Mouse (Mus musculus) heart, embryonic 13.5 days (tissue): ENCODE results near the gene Gpatch8. TPM values are rescaled to one million over a fixed set of nuclear protein-coding genes. Genes with fewer than 3 reads are reported as not detected.
A peak's percentile ranks its signal among the peaks of the same experiment; 100 is the strongest.

ENCODE experiments used
- ATAC-seq: fragments of 200-750 bp; cut with Nextera tagmentation; 2 replicates; pipeline ENCODE4 v1.8.0; 2017; ENCODE audit warnings: moderate TSS enrichment; ENCODE audit not compliant: insufficient number of reproducible peaks, low FRiP score, low TSS enrichment; ENCODE audit errors: extremely low read depth
- H3K27ac ChIP-seq: fragments of 300-500 bp; sonication (generic); replicated peaks from 2 replicates; pipeline ENCODE4 v1.5.1; 2015; ENCODE audit warnings: moderate library complexity, mild to moderate bottlenecking, inconsistent platforms
- H3K27me3 ChIP-seq: fragments of 300-500 bp; sonication (generic); replicated peaks from 2 replicates; pipeline ENCODE4 v1.6.1; 2015; ENCODE audit warnings: mild to moderate bottlenecking, inconsistent platforms
- H3K36me3 ChIP-seq: fragments of 300-500 bp; sonication (generic); 2 replicates; pipeline ENCODE4 v1.6.1; 2015; ENCODE audit warnings: mild to moderate bottlenecking, inconsistent platforms
- H3K4me1 ChIP-seq: fragments of 300-500 bp; sonication (generic); 2 replicates; pipeline ENCODE4 v1.6.1; 2015; ENCODE audit warnings: inconsistent platforms
- H3K4me2 ChIP-seq: fragments of 300-500 bp; sonication (generic); 2 replicates; pipeline ENCODE4 v1.6.1; 2015; ENCODE audit warnings: inconsistent platforms, mild to moderate bottlenecking, moderate library complexity
- H3K4me3 ChIP-seq: fragments of 300-500 bp; sonication (generic); 2 replicates; pipeline ENCODE4 v1.5.1; 2015; ENCODE audit warnings: moderate library complexity, mild to moderate bottlenecking, inconsistent platforms
- H3K9ac ChIP-seq: fragments of 300-500 bp; sonication (generic); 2 replicates; pipeline ENCODE4 v1.6.1; 2015; ENCODE audit warnings: inconsistent platforms, mild to moderate bottlenecking, moderate library complexity
- H3K9me3 ChIP-seq: fragments of 300-500 bp; sonication (generic); 2 replicates; pipeline ENCODE4 v1.6.1; 2016; ENCODE audit warnings: inconsistent platforms
- WGBS: fragments of 180-500 bp; shearing (Covaris S2); methylation state at CpG from one replicate; pipeline ENCODE4 v1.1.7; 2015; ENCODE audit warnings: mixed read lengths; 5-methylcytosine and 5-hydroxymethylcytosine counted together
- polyA plus RNA-seq: library from polyadenylated mRNA; unstranded; fragments of >200 nt; fragmentation: Nextera tagmentation; extraction: Ambion mirVana; gene quantifications from 2 replicates; pipeline ENCODE4 v1.2.1, GENCODE M21; 2015

Gene Gpatch8
- polyA plus RNA-seq, 1 experiment from 2014 or later = 36.1 TPM

- peak overlapping the region; percentile 85 for H3K4me2 ChIP-seq
- H3K4me3 ChIP-seq = peak overlapping the region; percentile 55
- H3K9ac ChIP-seq = peak overlapping the region; percentile 79
- H3K4me1 ChIP-seq = peaks cover 55% of the 10 kb centered on the region
- H3K27ac ChIP-seq = peak overlapping the region; percentile 69
- ATAC-seq = peak; percentile 94
- H3K9me3 ChIP-seq = no peaks in the 10 kb centered on the region
- H3K36me3 ChIP-seq = no peaks in the 10 kb centered on the region
- under 1% methylated on average over 37 of the region's 37 CpGs for WGBS
- peaks cover 20% of the 10 kb centered on the region for H3K27me3 ChIP-seq
Observed at GRCm38 (mm10) chr11:102467041-102467631, 89.1 kb downstream of the Gpatch8 start.

DNA sequence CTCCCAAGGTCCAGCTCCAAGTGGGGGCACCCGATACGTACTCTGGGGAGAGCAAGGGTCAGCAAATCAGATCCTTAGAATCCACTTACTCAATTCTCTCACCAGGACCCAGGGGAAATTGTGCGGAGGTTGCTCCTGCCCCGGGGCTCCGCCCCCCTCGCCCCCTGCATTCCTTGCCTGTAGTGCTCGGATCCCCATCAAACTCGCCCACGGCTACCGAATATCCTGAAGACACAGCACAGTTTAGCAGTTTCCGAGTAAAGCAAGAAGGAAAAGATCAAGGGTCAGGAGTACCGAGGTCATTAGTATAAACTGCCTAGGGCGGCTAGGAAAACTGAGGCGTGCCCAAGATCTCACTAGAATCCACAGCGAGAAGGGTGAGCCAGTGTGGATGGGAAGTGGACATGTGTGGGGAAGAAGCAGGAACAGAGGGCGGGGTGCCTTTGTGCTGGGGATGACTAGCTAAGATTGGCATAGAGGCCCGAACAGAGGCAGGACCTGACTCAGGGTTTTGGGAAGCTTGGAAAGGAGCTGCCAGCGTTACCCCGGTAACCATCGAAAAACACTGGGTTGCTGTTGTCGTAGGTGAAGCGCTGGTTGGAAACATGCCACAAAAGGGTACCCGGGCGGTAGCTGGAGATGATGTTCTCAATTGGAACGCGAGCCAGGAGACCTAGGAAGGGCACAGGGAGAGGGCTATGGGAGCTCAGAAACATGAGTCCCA, 90.3 kb downstream of the Gpatch8 start:
- no peak for ATAC-seq
- H3K9ac ChIP-seq = peak overlapping the region; percentile 58; the same call in 1 of the 2 replicates
- 23% methylated on average over 26 of the region's 26 CpGs for WGBS
- H3K4me1 ChIP-seq = peaks cover 50% of the 10 kb centered on the region
- H3K9me3 ChIP-seq = no peaks in the 10 kb centered on the region
- peak overlapping the region; percentile 85 for H3K4me2 ChIP-seq
- H3K36me3 ChIP-seq = no peaks in the 10 kb centered on the region
- H3K27me3 ChIP-seq = peaks cover 20% of the 10 kb centered on the region
- H3K4me3 ChIP-seq = peak overlapping the region; percentile 6; the same call in 1 of the 2 replicates
- H3K27ac ChIP-seq = peak overlapping the region; percentile 69; the same call in 1 of the 2 replicates

- Histone ChIP-seq H3K9ac (no peak overlapping the region), H3K27me3 (peaks cover 28% of the 10 kb centered on the region), H3K4me2 (no peak overlapping the region), H3K9me3 (no peaks in the 10 kb centered on the region), H3K4me1 (peaks cover 47% of the 10 kb centered on the region), H3K36me3 (no peaks in the 10 kb centered on the region), H3K27ac (no peak overlapping the region), H3K4me3 (no peak overlapping the region)
- no peak for ATAC-seq
- WGBS = 92% methylated on average over 6 of the region's 6 CpGs
Observed at GRCm38 (mm10) chr11:102464901-102465300, 91.3 kb downstream of the Gpatch8 start.

GRCm38 (mm10) chr11:102461764-102462163, 94.4 kb downstream of the Gpatch8 start:
- Histone ChIP-seq H3K27ac (no peak overlapping the region), H3K4me3 (no peak overlapping the region), H3K4me2 (no peak overlapping the region), H3K36me3 (no peaks in the 10 kb centered on the region), H3K4me1 (peaks cover 22% of the 10 kb centered on the region), H3K9ac (no peak overlapping the region), H3K27me3 (peaks cover 47% of the 10 kb centered on the region), H3K9me3 (no peaks in the 10 kb centered on the region)
- no peak for ATAC-seq
- WGBS = 63% methylated on average over 3 of the region's 3 CpGs

- H3K4me3 ChIP-seq = no peak overlapping the region
- H3K9ac ChIP-seq = no peak overlapping the region
- no peak for ATAC-seq
- H3K9me3 ChIP-seq = no peaks in the 10 kb centered on the region
- H3K27me3 ChIP-seq = peaks cover 44% of the 10 kb centered on the region
- no peaks in the 10 kb centered on the region for H3K36me3 ChIP-seq
- H3K27ac ChIP-seq = no peak overlapping the region
- H3K4me1 ChIP-seq = peaks cover 20% of the 10 kb centered on the region
- WGBS = 38% methylated on average over 16 of the region's 16 CpGs
- no peak overlapping the region for H3K4me2 ChIP-seq
Observed at GRCm38 (mm10) chr11:102460541-102460940, 95.7 kb downstream of the Gpatch8 start.

GRCm38 (mm10) chr11:102455740-102456396, 100.3 kb downstream of the Gpatch8 start:
- peaks cover 41% of the 10 kb centered on the region for H3K27me3 ChIP-seq
- peak overlapping the region; percentile 81 for H3K4me2 ChIP-seq
- peak overlapping the region; percentile 71 for H3K27ac ChIP-seq
- peak; percentile 81 for ATAC-seq
- peak overlapping the region; percentile 76 for H3K9ac ChIP-seq
- no peaks in the 10 kb centered on the region for H3K36me3 ChIP-seq
- peak overlapping the region; percentile 59 for H3K4me3 ChIP-seq
- WGBS = under 1% methylated on average over 40 of the region's 40 CpGs
- peaks cover 26% of the 10 kb centered on the region for H3K4me1 ChIP-seq
- no peaks in the 10 kb centered on the region for H3K9me3 ChIP-seq

- no peaks in the 10 kb centered on the region for H3K9me3 ChIP-seq
- H3K4me2 ChIP-seq = no peak overlapping the region
- no peaks in the 10 kb centered on the region for H3K36me3 ChIP-seq
- H3K27ac ChIP-seq = no peak overlapping the region
- no peak overlapping the region for H3K4me3 ChIP-seq
- WGBS = 24% methylated on average over 10 of the region's 10 CpGs
- H3K4me1 ChIP-seq = peaks cover 37% of the 10 kb centered on the region
- ATAC-seq = no peak
- H3K9ac ChIP-seq = no peak overlapping the region
- H3K27me3 ChIP-seq = peaks cover 47% of the 10 kb centered on the region
Observed at GRCm38 (mm10) chr11:102453131-102453530, 103.1 kb downstream of the Gpatch8 start.

- H3K9ac ChIP-seq = no peak overlapping the region
- no peak overlapping the region for H3K4me3 ChIP-seq
- H3K27ac ChIP-seq = no peak overlapping the region
- no peak overlapping the region for H3K4me2 ChIP-seq
- peaks cover 30% of the 10 kb centered on the region for H3K27me3 ChIP-seq
- no peak for ATAC-seq
- no peaks in the 10 kb centered on the region for H3K36me3 ChIP-seq
- H3K4me1 ChIP-seq = peaks cover 46% of the 10 kb centered on the region
- 41% methylated on average over 17 of the region's 17 CpGs for WGBS
- H3K9me3 ChIP-seq = no peaks in the 10 kb centered on the region
Observed at GRCm38 (mm10) chr11:102449043-102450008, 106.9 kb downstream of the Gpatch8 start.

- Histone ChIP-seq H3K4me1 (peaks cover 56% of the 10 kb centered on the region), H3K4me3 (no peak overlapping the region), H3K9me3 (no peaks in the 10 kb centered on the region), H3K4me2 (no peak overlapping the region), H3K9ac (0 out of 2 replicates have a peak overlapping the region, but pooled peaks have one; percentile 99), H3K27me3 (peaks cover 28% of the 10 kb centered on the region), H3K36me3 (peaks cover 7% of the 10 kb centered on the region), H3K27ac (no peak overlapping the region)
- 13% methylated on average over 8 of the region's 8 CpGs for WGBS
- ATAC-seq = no peak
Observed at GRCm38 (mm10) chr11:102448327-102448726, 107.9 kb downstream of the Gpatch8 start.

GRCm38 (mm10) chr11:102447497-102447896, 108.7 kb downstream of the Gpatch8 start, which contains the start of gene Fam171a2:
Gene Fam171a2 (minus strand): TSS chr11:102447682.
- Histone ChIP-seq H3K9ac (peak within 1 kb of the TSS; percentile 99), H3K27ac (peak within 1 kb of the TSS; percentile 92), H3K4me2 (peak within 1 kb of the TSS; percentile 76), H3K9me3 (no peaks in the 10 kb centered on the region), H3K4me3 (peak within 1 kb of the TSS; percentile 88), H3K4me1 (peaks cover 56% of the 10 kb centered on the region), H3K36me3 (peaks cover 14% of the 10 kb centered on the region), H3K27me3 (peaks cover 22% of the 10 kb centered on the region)
- ATAC-seq = peak; percentile 63; the same call in 1 of the 2 replicates
- WGBS = 0% methylated on average over 35 of the region's 40 CpGs
